Mouse (Mus musculus) kidney, embryonic 14.5 days (tissue): Measurements from ENCODE around the gene Ffar3. TPM values are rescaled to one million over a fixed set of nuclear protein-coding genes. Genes with fewer than 3 reads are reported as not detected.
A peak's percentile ranks its signal among the peaks of the same experiment; 100 is the strongest.

Experiments used
- ATAC-seq: fragments of 200-750 bp; cut with Nextera tagmentation; 2 replicates; pipeline ENCODE4 v1.8.0; 2017; ENCODE audit warnings: moderate number of reproducible peaks, mild to moderate bottlenecking, moderate TSS enrichment, moderate library complexity; ENCODE audit not compliant: low FRiP score, low TSS enrichment
- H3K27ac ChIP-seq: fragments of 300-500 bp; sonication (generic); 2 replicates; pipeline ENCODE4 v1.5.1; 2014; ENCODE audit warnings: low read depth, mild to moderate bottlenecking, low read length, moderate library complexity, mixed read lengths
- H3K27me3 ChIP-seq: fragments of 300-500 bp; sonication (generic); 2 replicates; pipeline ENCODE4 v1.6.1; 2014; ENCODE audit warnings: mild to moderate bottlenecking, low read length; ENCODE audit not compliant: control insufficient read depth, insufficient read depth
- H3K36me3 ChIP-seq: fragments of 300-500 bp; sonication (generic); 2 replicates; pipeline ENCODE4 v1.6.1; 2014; ENCODE audit warnings: low read length, mixed read lengths; ENCODE audit not compliant: control insufficient read depth, insufficient read depth
- H3K4me1 ChIP-seq: fragments of 300-500 bp; sonication (generic); 2 replicates; pipeline ENCODE4 v1.6.1; 2014; ENCODE audit warnings: low read length, mixed read lengths; ENCODE audit not compliant: control insufficient read depth, insufficient read depth
- H3K4me2 ChIP-seq: fragments of 300-500 bp; sonication (generic); replicated peaks from 2 replicates; pipeline ENCODE4 v1.6.1; 2014; ENCODE audit warnings: low read depth, mild to moderate bottlenecking, low read length
- H3K4me3 ChIP-seq: fragments of 300-500 bp; sonication (generic); 2 replicates; pipeline ENCODE4 v1.5.1; 2014; ENCODE audit warnings: mild to moderate bottlenecking, low read length
- H3K9ac ChIP-seq: fragments of 300-500 bp; sonication (generic); 2 replicates; pipeline ENCODE4 v1.6.1; 2014; ENCODE audit warnings: low read depth, mild to moderate bottlenecking, low read length, moderate library complexity
- H3K9me3 ChIP-seq: fragments of 300-500 bp; sonication (generic); 2 replicates; pipeline ENCODE4 v1.6.1; 2016; ENCODE audit warnings: low read length; ENCODE audit not compliant: control insufficient read depth
- WGBS: fragments of 180-500 bp; shearing (Covaris S2); extraction: QIAGEN DNeasy Blood & Tissue Kit; methylation state at CpG from one replicate; pipeline ENCODE4 v1.1.7; 2014; 5-methylcytosine and 5-hydroxymethylcytosine counted together
- polyA plus RNA-seq: library from polyadenylated mRNA; unstranded; fragments of >200 nt; fragmentation: Nextera tagmentation; extraction: Ambion mirVana; gene quantifications from 2 replicates; pipeline ENCODE4 v1.2.1, GENCODE M21; 2014

Ffar3 gene
- not detected in 2 replicates for polyA plus RNA-seq

DNA sequence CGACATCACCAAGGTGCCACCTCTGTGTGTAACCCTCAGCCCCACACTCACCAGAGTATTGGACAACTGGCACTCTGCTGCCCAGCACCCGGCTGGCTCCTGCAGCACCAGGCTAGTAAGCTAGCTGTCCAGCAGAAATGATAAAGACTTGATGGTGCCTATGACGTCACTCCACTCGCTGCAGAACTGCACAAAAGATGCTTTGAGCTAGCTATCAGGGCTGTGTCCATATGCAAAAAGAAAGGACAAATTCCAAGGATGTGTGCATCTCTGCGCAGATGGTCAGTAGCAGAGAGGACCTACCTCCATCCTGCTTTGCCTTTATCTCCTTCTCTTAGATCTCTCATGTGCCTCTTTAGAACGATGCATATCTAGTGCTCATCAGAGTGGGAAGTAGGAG is at the start of gene Ffar3:
Ffar3 (minus strand) TSS at position 101 of the 400 bp plus-strand sequence.
- H3K9me3 ChIP-seq = no peaks in the 10 kb centered on the region
- no peak within 1 kb of the TSS for H3K4me3 ChIP-seq
- no peak within 1 kb of the TSS for H3K27ac ChIP-seq
- no peaks in the 10 kb centered on the region for H3K36me3 ChIP-seq
- no peak for ATAC-seq
- 79% methylated on average over 6 of the region's 6 CpGs for WGBS
- no peaks in the 10 kb centered on the region for H3K4me1 ChIP-seq
- no peak within 1 kb of the TSS for H3K4me2 ChIP-seq
- no peak within 1 kb of the TSS for H3K9ac ChIP-seq
- no peaks in the 10 kb centered on the region; the same call in none of the 2 replicates for H3K27me3 ChIP-seq

GRCm38 (mm10) chr7:30904042-30904441 is 48.1 kb upstream of the Ffar3 start:
- no peak overlapping the region for H3K27ac ChIP-seq
- H3K4me2 ChIP-seq = no peak overlapping the region
- no peak overlapping the region for H3K4me3 ChIP-seq
- H3K27me3 ChIP-seq = no peaks in the 10 kb centered on the region
- 52% methylated on average over 4 of the region's 4 CpGs for WGBS
- H3K36me3 ChIP-seq = no peaks in the 10 kb centered on the region
- ATAC-seq = no peak
- 0 out of 2 replicates have a peak, but pooled peaks cover 7% of the 10 kb centered on the region for H3K4me1 ChIP-seq
- no peaks in the 10 kb centered on the region for H3K9me3 ChIP-seq
- H3K9ac ChIP-seq = no peak overlapping the region

DNA sequence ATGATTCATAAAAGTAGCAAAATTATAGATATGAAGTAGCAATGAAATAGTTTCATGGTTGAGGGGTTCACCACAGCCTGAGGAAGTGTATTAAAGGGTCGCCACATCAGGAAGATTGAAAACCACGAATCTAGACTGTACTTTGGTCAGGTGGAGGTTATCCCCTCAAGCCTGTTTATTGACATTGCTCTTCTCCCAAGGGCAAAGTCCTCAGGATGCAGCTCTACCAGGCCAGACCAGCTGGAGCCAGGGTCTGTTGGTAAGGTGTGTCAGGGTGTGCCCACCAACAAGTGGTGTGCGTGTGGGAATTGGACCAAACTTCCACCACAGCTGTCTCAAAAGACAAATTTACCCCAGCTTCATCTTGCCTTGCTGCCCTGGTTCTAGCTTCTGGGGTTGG is 39.2 kb upstream of the Ffar3 start:
- no peaks in the 10 kb centered on the region for H3K9me3 ChIP-seq
- H3K4me3 ChIP-seq = no peak overlapping the region
- H3K4me1 ChIP-seq = peaks cover 9% of the 10 kb centered on the region; the same call in 1 of the 2 replicates
- no peaks in the 10 kb centered on the region for H3K27me3 ChIP-seq
- no peak overlapping the region for H3K27ac ChIP-seq
- WGBS = 82% methylated on average over 3 of the region's 3 CpGs
- no peak for ATAC-seq
- no peak overlapping the region for H3K9ac ChIP-seq
- H3K4me2 ChIP-seq = no peak overlapping the region
- no peaks in the 10 kb centered on the region for H3K36me3 ChIP-seq

GRCm38 (mm10) chr7:30892515-30892914 is 36.5 kb upstream of the Ffar3 start:
- WGBS = 39% methylated on average over 3 of the region's 3 CpGs
- ATAC-seq = no peak
- H3K4me2 ChIP-seq = no peak overlapping the region

DNA sequence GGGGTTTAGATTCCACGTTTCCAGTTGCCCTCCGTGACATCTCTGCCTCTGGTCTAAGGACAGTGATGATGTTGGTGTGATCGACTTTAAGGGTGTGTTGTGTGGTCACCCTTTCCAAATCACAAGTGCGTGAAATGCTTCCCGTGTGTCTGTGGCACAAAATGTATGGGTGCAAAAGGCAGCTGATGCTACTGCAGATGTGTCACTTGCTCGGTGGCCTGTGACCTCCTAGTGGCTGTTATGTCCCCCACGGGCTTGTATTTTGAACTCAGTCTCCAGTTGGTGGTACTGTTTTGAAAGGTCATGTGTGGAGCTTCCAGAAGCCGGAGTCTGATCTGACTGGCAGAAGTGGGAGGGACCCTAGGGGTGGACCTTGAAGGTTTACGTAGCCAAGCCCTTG is 35.8 kb upstream of the Ffar3 start:
- no peaks in the 10 kb centered on the region for H3K36me3 ChIP-seq
- WGBS = 74% methylated on average over 9 of the region's 9 CpGs
- no peak for ATAC-seq
- H3K4me1 ChIP-seq = peaks cover 5% of the 10 kb centered on the region; the same call in 1 of the 2 replicates
- H3K9me3 ChIP-seq = no peaks in the 10 kb centered on the region
- H3K27ac ChIP-seq = no peak overlapping the region
- H3K27me3 ChIP-seq = no peaks in the 10 kb centered on the region
- no peak overlapping the region for H3K4me3 ChIP-seq
- no peak overlapping the region for H3K4me2 ChIP-seq
- H3K9ac ChIP-seq = no peak overlapping the region

More at GRCm38 (mm10) chr7:30892515-30892914, 36.5 kb upstream of the Ffar3 start:
- Histone ChIP-seq H3K27ac (0 out of 2 replicates have a peak overlapping the region, but pooled peaks have one; percentile 3), H3K9me3 (no peaks in the 10 kb centered on the region), H3K27me3 (no peaks in the 10 kb centered on the region), H3K9ac (no peak overlapping the region), H3K4me3 (no peak overlapping the region), H3K36me3 (no peaks in the 10 kb centered on the region), H3K4me1 (peaks cover 5% of the 10 kb centered on the region; the same call in 1 of the 2 replicates)

- no peak overlapping the region for H3K4me2 ChIP-seq
- H3K4me1 ChIP-seq = peaks cover 5% of the 10 kb centered on the region; the same call in 1 of the 2 replicates
- H3K27me3 ChIP-seq = no peaks in the 10 kb centered on the region
- ATAC-seq = no peak
- WGBS = 59% methylated on average over 2 of the region's 2 CpGs
- no peak overlapping the region for H3K9ac ChIP-seq
- no peak overlapping the region for H3K4me3 ChIP-seq
- H3K36me3 ChIP-seq = no peaks in the 10 kb centered on the region
- H3K9me3 ChIP-seq = no peaks in the 10 kb centered on the region
- H3K27ac ChIP-seq = no peak overlapping the region
Measured at GRCm38 (mm10) chr7:30890681-30891080, 34.7 kb upstream of the Ffar3 start.

DNA sequence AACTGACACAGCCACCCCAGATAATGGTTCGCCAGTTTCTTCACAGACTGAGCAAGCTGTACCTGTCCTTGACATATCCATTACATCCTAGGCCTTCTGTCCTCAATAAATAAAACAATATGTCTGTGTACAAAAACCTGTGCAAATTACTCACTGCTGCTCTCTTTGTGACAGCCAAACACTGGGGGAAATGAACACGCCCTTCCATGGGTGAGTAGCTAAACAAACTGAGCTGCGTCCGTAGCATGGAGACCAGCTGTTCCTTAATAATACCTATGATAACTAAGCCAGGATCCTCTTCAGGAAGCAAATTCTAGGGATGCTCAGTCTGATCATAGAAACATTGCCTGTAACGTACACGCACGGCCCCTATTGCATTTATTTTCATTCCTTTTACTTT is 32.8 kb upstream of the Ffar3 start:
- WGBS = 62% methylated on average over 7 of the region's 7 CpGs
- no peaks in the 10 kb centered on the region for H3K36me3 ChIP-seq
- no peak overlapping the region for H3K4me3 ChIP-seq
- peaks cover 5% of the 10 kb centered on the region; the same call in 1 of the 2 replicates for H3K4me1 ChIP-seq
- H3K4me2 ChIP-seq = no peak overlapping the region
- ATAC-seq = no peak
- no peaks in the 10 kb centered on the region for H3K9me3 ChIP-seq
- H3K27me3 ChIP-seq = no peaks in the 10 kb centered on the region
- H3K27ac ChIP-seq = no peak overlapping the region
- H3K9ac ChIP-seq = no peak overlapping the region

DNA sequence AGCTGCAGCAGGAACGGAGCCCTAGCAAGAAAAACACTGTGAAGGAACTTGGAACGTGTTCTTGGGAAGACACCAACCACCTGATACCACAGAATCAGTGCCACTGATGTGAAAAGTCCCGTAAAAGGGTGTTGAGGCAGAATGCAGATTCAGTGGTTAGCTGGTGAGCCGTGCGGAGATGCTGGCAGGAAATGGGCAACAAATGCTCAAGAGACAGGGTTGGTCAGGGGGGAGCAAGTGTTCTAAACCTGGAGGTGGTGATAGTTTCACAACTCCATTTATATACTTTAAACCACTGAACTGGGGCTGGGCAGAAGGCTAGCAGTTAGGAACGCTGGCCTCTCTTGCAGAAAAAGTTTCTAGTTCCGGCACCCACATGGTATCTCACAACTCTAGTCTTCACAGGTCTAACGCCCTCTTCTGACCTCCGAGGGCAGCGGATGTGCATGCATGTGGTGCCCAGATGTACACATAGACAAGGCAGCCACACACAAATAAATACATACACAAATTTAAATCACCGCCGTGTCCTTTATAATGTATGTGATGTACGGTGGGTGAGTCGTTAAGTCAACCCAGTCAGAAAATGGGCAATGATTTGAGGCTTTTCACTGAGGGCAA is 31.7 kb upstream of the Ffar3 start:
- Histone ChIP-seq H3K4me2 (no peak overlapping the region), H3K4me3 (no peak overlapping the region), H3K9me3 (no peaks in the 10 kb centered on the region), H3K27me3 (no peaks in the 10 kb centered on the region), H3K4me1 (peaks cover 5% of the 10 kb centered on the region; the same call in 1 of the 2 replicates), H3K27ac (no peak overlapping the region), H3K9ac (no peak overlapping the region), H3K36me3 (no peaks in the 10 kb centered on the region)
- no peak for ATAC-seq
- 81% methylated on average over 14 of the region's 14 CpGs for whole genome bisulfite sequencing

DNA sequence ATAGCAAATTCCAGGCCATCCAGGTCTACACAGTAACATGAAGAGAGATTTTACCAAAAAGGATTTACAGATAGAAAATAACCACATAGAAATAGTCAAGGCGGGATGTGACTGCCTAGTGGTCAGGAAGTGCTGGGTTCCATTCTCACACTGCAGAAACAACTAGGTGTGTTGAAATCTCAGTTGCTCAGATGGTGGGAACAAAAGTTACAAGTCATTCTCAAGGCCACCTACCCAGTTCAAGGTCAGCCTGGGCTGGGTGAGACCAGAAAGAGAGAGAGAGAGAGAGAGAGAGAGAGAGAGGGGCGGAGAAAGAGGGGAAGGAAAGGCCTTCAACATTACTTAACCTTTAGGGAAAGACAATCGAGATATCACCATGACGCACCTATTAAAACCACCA is 30.9 kb upstream of the Ffar3 start:
- Histone ChIP-seq H3K9ac (no peak overlapping the region), H3K27ac (no peak overlapping the region), H3K4me2 (no peak overlapping the region), H3K9me3 (no peaks in the 10 kb centered on the region), H3K27me3 (no peaks in the 10 kb centered on the region), H3K4me1 (no peaks in the 10 kb centered on the region), H3K4me3 (no peak overlapping the region), H3K36me3 (no peaks in the 10 kb centered on the region)
- WGBS = 89% methylated on average over 4 of the region's 4 CpGs
- ATAC-seq = no peak
